Mouse (Mus musculus) myocyte (in vitro differentiated cells): Measurements from ENCODE around the gene Treml2. TPM values are rescaled to one million over a fixed set of nuclear protein-coding genes. Genes with fewer than 3 reads are reported as not detected.
A peak's percentile ranks its signal among the peaks of the same experiment; 100 is the strongest.

Experiments
- H3K27me3 ChIP-seq: one replicate; pipeline ENCODE4 v1.6.1; 2011; ENCODE audit not compliant: control insufficient read depth, insufficient read depth, insufficient read length
- H3K36me3 ChIP-seq: one replicate; pipeline ENCODE4 v1.6.1; 2011; ENCODE audit not compliant: control insufficient read depth, insufficient read depth
- H3K4me2 ChIP-seq: one replicate; pipeline ENCODE4 v1.6.1; 2011; ENCODE audit warnings: low read depth, control low read depth
- H3K4me3 ChIP-seq: one replicate; pipeline ENCODE4 v1.5.1; 2011; ENCODE audit warnings: mild to moderate bottlenecking, control low read depth, moderate library complexity
- H3K79me2 ChIP-seq: one replicate; pipeline ENCODE4 v1.6.1; 2011; ENCODE audit not compliant: control insufficient read depth, insufficient read depth
- H3ac ChIP-seq: one replicate; pipeline ENCODE4 v1.6.1; 2011; ENCODE audit not compliant: control insufficient read depth, insufficient read length
- CEBPB ChIP-seq: IDR thresholded peaks from 2 replicates; pipeline ENCODE4 v1.6.1; 2011; ENCODE audit warnings: mild to moderate bottlenecking, moderate library complexity; ENCODE audit not compliant: poor library complexity, insufficient read depth, severe bottlenecking
- E2F4 ChIP-seq: IDR thresholded peaks from one replicate; pipeline ENCODE4 v1.6.1; 2011; ENCODE audit warnings: mild to moderate bottlenecking, control low read depth, moderate library complexity; ENCODE audit not compliant: insufficient read depth
- MAX ChIP-seq: IDR thresholded peaks from one replicate; pipeline ENCODE4 v1.6.1; 2011; ENCODE audit warnings: low read depth, mild to moderate bottlenecking, control low read depth
- MYOD1 ChIP-seq, 3 experiments: IDR thresholded peaks; one replicate each; pipeline ENCODE4 v1.6.1; 2011; ENCODE audit warnings: control low read depth in 2 of 3, low read depth in 2 of 3, mild to moderate bottlenecking in 2 of 3, moderate library complexity in 1 of 3; ENCODE audit not compliant: insufficient read length in 2 of 3, control insufficient read depth in 1 of 3
- MYOG ChIP-seq, 3 experiments: IDR thresholded peaks; one replicate each; pipeline ENCODE4 v1.6.1; 2011; ENCODE audit warnings: control low read depth in 2 of 3, low read depth in 2 of 3, mild to moderate bottlenecking in 2 of 3; ENCODE audit not compliant: insufficient read length in 2 of 3, control insufficient read depth in 1 of 3, insufficient read depth in 1 of 3
- POLR2AphosphoS2 ChIP-seq: IDR thresholded peaks from one replicate; pipeline ENCODE4 v1.6.1; 2011; ENCODE audit warnings: low read depth, control low read depth; ENCODE audit not compliant: insufficient read length
- REST ChIP-seq: IDR thresholded peaks from one replicate; pipeline ENCODE4 v1.6.1; 2011; ENCODE audit warnings: mild to moderate bottlenecking, control low read depth, moderate library complexity; ENCODE audit not compliant: insufficient read depth, insufficient read length
- SRF ChIP-seq: IDR thresholded peaks from one replicate; pipeline ENCODE4 v1.6.1; 2011; ENCODE audit warnings: low read depth; ENCODE audit not compliant: control insufficient read depth, insufficient read length
- TCF12 ChIP-seq: IDR thresholded peaks from one replicate; pipeline ENCODE4 v1.6.1; 2011; ENCODE audit warnings: mild to moderate bottlenecking, control low read depth; ENCODE audit not compliant: poor library complexity, insufficient read depth, severe bottlenecking
- TCF3 ChIP-seq: IDR thresholded peaks from one replicate; pipeline ENCODE4 v1.6.1; 2011; ENCODE audit warnings: low read depth, control low read depth; ENCODE audit not compliant: insufficient read length
- USF1 ChIP-seq: IDR thresholded peaks from one replicate; pipeline ENCODE4 v1.6.1; 2011; ENCODE audit warnings: low read depth, mild to moderate bottlenecking, control low read depth, moderate library complexity
- polyA plus RNA-seq: library from polyadenylated mRNA; unstranded; fragments of >200 nt; fragmentation: generic; extraction: Trizol; gene quantifications from one replicate; pipeline ENCODE4 v1.2.1, GENCODE M21; 2012; ENCODE audit warnings: missing spikeins

Gene Treml2
- polyA plus RNA-seq, 1 experiment = not detected

- Histone ChIP-seq H3K79me2 (no peaks in the 10 kb centered on the region), H3K4me3 (no peak overlapping the region), H3K27me3 (no peaks in the 10 kb centered on the region), H3ac (no peak overlapping the region), H3K4me2 (no peak overlapping the region), H3K36me3 (no peaks in the 10 kb centered on the region)
- TF ChIP-seq E2F4 (no peak), TCF3 (no peak)
Measured at GRCm38 (mm10) chr17:48357892-48358291, 58.6 kb downstream of the Treml2 start.

GRCm38 (mm10) chr17:48359616-48360015, 60.3 kb downstream of the Treml2 start, which contains the start of gene Treml1:
Gene Treml1 (plus strand): TSS chr17:48359916.
- H3K36me3 ChIP-seq = no peaks in the 10 kb centered on the region
- H3K4me3 ChIP-seq = no peak within 1 kb of the TSS
- H3ac ChIP-seq = no peak within 1 kb of the TSS
- TF ChIP-seq REST (no peak), MYOD1 (IDR thresholded peaks at IDR 0.05; ENCODE audit: control insufficient read depth in 1 of 3, insufficient read length in 2 of 3, low read depth in 2 of 3) (no peak), TCF12 (no peak), CEBPB (no peak), USF1 (peak; percentile 32), SRF (no peak), TCF3 (no peak), E2F4 (no peak)
- H3K79me2 ChIP-seq = no peaks in the 10 kb centered on the region
- H3K4me2 ChIP-seq = no peak within 1 kb of the TSS
- H3K27me3 ChIP-seq = no peaks in the 10 kb centered on the region

- H3ac ChIP-seq = no peak overlapping the region
- no peaks in the 10 kb centered on the region for H3K36me3 ChIP-seq
- no peaks in the 10 kb centered on the region for H3K27me3 ChIP-seq
- H3K4me2 ChIP-seq = no peak overlapping the region
- TF ChIP-seq USF1 (no peak), TCF12 (no peak), MAX (no peak), E2F4 (no peak), TCF3 (no peak), SRF (no peak), POLR2AphosphoS2 (no peak), MYOG (IDR thresholded peaks at IDR 0.05; ENCODE audit: control insufficient read depth in 1 of 3, insufficient read depth in 1 of 3, insufficient read length in 2 of 3, low read depth in 2 of 3) (no peak), REST (no peak)
- no peaks in the 10 kb centered on the region for H3K79me2 ChIP-seq
- H3K4me3 ChIP-seq = no peak overlapping the region
Measured at GRCm38 (mm10) chr17:48360462-48360861, 61.2 kb downstream of the Treml2 start.

Other genes with a start within 250 kb of the Treml2 start
- not detected for gene 1700067P10Rik, start 210.2 kb upstream of the Treml2 start, polyA plus RNA-seq
- gene 9830107B12Rik, start 153.2 kb upstream of the Treml2 start, polyA plus RNA-seq = not detected
- not detected for gene A530064D06Rik, start 132.2 kb upstream of the Treml2 start, polyA plus RNA-seq
- not detected for gene Trem1, start 66.7 kb upstream of the Treml2 start, polyA plus RNA-seq
- gene Trem3, start 51.7 kb upstream of the Treml2 start, polyA plus RNA-seq = 2.4 TPM
- gene Treml4, start 35.2 kb upstream of the Treml2 start, polyA plus RNA-seq = not detected
- not detected for gene B430306N03Rik, start 16.6 kb downstream of the Treml2 start, polyA plus RNA-seq
- gene Trem2, start 46.9 kb downstream of the Treml2 start, polyA plus RNA-seq = 0.04 TPM
- gene Treml1, start 60.4 kb downstream of the Treml2 start, polyA plus RNA-seq = 0.22 TPM
- gene Nfya, start 110.4 kb downstream of the Treml2 start, polyA plus RNA-seq = 17.0 TPM
- gene Oard1, start 110.5 kb downstream of the Treml2 start, polyA plus RNA-seq = 7.5 TPM
- gene Apobec2, start 133.4 kb downstream of the Treml2 start, polyA plus RNA-seq = 122 TPM
- gene Tspo2, start 152.0 kb downstream of the Treml2 start, polyA plus RNA-seq = not detected
- not detected for gene Unc5cl, start 155.4 kb downstream of the Treml2 start, polyA plus RNA-seq